Mouse (Mus musculus): Measurements from ENCODE around the gene Tbc1d30.
A peak's percentile ranks its signal among the peaks of the same experiment; 100 is the strongest.

The Tbc1d30 gene

DNA sequence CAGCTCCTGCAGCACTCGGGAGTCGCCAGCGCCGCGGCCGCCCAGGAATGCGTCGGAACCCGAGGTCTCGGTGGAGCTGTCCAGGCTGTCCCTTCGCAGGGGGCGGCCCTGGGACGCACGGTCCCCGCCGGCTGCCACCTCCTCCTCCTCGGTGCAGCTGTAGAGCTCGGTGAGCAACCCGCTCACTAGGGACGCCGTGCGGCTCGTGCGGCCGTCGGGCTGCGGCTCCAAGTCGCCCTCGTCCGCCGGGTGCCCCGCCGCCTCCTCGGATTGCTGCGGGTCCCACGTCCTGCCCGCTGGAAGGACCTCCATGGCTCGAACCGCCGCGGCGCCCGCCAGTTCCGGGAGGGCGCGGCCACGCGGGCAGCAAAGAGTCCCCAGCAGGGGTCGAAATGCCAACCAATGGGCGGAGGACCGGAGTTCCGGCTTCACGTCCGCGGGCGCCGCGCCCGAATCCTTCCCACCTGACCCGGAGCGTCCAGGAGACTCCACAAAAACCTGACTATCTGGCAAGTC, at the start of gene Tbc1d30:
Tbc1d30 (minus strand) TSS at position 213 of the 516 bp plus-strand sequence.
- DNase-seq (ENCODE audit: inconsistent age in 2 of 2, low spot score in 1 of 2), result peak; percentile 72 to 91

DNA sequence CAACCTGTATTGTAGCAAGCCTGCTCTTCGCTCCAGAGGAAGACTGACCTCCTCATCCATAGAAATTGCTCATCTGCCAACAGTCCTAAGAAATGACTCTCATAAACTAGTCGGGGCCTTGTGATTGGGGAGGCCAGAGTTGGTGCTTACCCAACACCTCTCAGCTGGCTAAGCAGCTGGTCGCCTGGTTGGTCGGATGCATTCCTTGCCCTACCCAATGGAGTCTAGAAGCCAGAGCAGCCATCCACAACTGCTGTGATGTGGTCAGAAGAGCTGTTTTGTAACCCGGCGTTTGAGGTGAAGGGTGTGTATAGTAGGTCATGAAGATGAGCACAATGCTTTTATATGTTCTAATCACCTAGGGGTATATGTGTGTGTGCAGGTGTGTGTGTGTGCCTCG, 47.5 kb upstream of the Tbc1d30 start:
- DNase-seq (ENCODE audit: inconsistent age in 2 of 2, low spot score in 1 of 2), result no peak

DNA sequence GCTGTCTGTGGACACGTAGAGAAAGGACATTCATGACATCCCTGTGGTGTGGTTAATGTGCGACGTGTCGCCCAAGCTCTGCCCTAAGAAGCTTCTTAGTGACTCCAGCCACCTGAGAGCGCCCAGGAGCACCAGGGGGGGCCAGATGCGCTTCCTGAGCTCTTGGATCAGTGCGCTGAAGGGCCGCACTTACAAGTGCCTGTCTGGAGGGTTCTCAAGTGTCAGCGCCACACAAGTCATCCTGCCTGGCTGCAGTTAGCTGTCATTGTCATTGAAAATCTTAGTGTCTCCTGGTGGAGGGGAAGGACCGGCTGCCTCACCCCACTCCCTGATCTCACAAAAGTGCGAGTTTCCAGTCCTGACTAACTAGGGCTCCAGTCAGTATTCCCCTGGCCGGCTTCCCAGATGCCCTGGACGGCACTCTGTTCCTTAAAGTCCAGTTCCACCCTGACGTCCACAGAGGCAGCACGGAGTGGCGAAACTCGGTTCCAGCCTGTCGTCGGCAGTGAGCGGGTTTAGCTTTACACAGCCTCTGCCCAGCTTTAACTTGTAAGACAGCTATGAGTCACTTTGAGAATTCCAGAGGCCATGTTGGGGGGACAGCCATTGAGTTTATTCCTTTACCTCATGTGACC, 44.6 kb upstream of the Tbc1d30 start:
- DNase-seq (ENCODE audit: inconsistent age in 2 of 2, low spot score in 1 of 2), result peak in 1 of 2 experiments; percentile 52

DNA sequence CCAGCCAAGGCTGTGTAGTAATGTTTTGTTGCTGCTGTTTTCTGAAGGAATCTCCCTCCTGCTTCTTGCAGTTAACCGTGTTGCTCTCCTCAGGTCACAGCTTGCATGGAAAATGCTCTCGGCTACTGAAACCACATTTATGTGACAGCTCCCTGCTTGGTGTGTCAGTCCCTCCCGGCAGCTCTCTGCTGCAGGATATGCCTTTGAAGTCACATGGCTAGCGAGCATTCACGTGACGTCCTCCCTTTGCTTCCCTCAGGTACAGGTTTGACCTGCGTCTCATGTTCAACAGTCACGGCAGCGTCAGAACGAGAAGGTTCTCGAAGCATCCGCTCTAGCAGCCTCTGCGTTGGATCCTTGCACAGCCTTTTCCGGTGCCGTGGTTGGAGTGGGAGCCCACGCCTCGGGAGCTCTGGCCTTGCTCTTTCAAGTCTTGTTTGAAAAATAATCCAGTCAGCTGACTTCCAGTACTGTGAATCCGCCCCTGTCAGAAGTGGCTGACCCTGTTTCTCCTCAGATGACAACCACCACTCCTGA, 43.8 kb upstream of the Tbc1d30 start:
- DNase-seq (ENCODE audit: inconsistent age in 2 of 2, low spot score in 1 of 2), result peak; percentile 45 to 80

DNA sequence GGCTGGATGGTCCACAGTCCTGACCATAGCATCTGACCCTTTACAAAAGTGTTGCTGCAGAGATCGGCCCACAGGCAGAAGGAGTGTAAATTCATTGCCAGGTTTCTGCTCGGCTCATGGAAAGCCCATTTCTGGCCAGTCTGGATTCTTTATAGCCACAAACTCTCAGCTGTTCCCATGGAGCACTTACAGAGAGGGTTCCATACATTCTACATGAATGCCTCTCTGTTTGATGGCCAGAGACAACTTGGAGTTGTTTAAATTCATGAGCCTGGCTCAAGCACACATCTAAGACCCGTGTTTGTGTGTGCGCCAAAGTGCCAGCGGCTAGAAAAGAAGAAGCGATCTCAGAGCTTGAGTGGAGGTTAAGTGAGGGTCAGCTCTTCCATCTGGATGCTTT, 43.2 kb upstream of the Tbc1d30 start:
- DNase-seq (ENCODE audit: inconsistent age in 2 of 2, low spot score in 1 of 2), result no peak

DNA sequence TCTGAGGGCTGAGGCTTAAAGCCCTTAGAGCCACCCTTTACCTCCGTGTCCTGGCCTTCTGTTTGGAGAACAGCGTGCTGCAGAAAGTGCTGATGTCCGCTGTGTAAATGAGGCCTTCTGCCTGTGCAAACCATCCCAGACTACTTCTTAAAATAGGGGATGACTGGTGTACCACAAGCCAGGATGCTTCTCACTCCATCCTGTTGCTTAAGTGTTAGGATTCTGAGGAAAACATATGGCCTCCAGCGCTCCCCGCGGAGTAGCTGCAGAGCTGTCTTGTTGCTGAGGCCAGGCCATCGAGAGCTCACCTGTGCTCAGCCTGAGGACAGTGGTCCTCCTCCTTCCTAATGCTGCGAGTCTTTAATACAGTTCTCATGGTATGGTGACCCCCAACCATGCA, 40.8 kb upstream of the Tbc1d30 start:
- DNase-seq (ENCODE audit: inconsistent age in 2 of 2, low spot score in 1 of 2), result no peak

DNA sequence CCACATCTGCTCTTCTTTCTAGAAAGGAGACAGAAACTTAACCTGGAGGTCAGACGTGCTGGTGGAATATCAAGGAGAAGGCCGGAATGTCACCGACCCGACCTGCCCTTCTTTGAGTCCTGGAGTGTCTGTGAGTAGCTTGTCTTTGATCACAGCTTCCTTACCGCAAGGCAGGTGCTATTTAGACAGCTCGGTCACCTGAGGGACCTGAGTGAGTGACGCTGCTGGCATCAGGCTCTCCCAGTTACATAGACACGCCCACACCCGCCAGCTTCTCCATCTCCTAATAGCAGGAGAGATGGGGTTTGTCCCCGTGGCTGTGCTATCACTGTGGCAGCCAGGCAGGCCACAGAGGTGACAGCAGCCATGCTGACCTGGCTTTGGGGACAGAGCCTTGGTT, 39.5 kb upstream of the Tbc1d30 start:
- no peak for DNase-seq (ENCODE audit: inconsistent age in 2 of 2, low spot score in 1 of 2)

DNA sequence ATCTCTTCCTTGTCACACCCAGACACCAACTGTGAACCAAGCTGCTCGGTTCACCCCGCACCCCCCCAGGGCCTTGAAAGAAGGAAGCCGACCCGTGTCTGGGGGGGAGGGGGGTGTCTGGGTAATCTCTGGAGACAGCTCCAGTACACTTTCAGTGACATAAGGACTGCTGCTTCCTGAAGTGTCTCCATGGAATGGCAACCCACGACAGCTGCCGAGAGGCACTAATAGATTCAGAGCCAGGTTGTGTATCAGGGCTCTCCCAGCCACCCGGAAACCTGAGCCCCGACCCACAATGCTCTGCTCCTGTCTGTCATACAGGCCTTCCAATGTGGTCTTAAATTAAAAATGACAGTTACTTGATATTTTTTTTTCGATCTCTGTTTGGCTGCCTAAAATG, 35.3 kb upstream of the Tbc1d30 start:
- no peak for DNase-seq (ENCODE audit: inconsistent age in 2 of 2, low spot score in 1 of 2)

DNA sequence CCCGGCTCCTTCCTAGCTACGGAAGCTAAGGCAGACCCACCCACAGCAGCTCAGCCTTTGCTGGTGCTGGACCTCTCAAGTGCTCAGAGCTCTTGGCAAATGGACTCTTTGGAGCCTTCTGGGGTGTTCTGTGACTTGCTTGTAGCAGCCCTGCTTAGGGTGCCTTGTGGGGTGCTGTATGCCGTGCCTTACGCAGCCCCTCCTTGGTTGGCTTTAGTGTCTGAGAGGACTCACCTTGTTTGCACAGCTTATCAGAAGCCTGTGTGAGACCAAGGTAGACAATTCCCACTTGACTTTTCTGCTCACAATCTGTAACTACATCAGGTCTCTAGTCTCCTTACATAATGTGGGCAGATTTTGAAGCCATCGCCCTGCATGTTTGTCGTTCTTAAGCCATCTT, 34.6 kb upstream of the Tbc1d30 start:
- no peak for DNase-seq (ENCODE audit: inconsistent age in 2 of 2, low spot score in 1 of 2)

DNA sequence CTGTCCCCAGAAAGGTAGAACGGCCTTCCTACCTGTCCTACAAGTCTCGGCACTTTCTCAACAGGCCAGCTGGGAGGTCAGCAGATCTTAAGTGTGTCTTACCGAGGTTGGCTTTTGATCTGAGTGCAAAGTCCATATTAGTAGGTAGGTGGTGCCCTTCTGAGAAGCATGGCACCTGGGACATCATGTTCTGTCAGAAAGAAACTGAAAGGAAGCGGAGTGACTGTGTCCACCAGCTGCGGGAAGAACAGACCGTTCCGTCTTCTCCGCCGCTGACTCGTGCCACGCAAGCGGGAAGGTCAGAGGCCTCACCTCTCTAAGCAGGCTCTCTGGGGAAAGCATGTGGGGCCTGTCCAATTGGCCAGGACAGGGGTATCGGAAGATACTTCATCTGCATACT, 33.6 kb upstream of the Tbc1d30 start:
- DNase-seq (ENCODE audit: inconsistent age in 2 of 2, low spot score in 1 of 2), result no peak

DNA sequence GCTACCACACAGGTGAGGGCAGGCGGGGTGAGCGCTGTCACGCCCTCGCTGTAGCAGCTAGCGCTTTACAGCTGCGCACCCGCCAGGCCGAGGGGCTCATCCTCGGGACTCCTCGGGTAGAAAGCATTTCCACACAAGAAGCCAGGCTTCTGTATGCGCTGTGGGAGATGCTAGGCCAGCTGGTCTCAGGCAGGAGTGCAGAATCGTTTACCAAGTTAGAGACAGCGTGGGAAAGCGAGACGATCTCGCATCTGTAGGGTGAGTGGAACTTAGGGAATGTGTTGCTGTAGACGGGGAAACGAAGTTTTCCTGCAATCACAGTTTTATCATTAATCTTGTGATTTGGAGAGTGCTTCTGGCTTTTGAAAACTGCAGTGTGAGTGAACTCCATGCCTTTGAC, 30.2 kb upstream of the Tbc1d30 start:
- DNase-seq (ENCODE audit: inconsistent age in 2 of 2, low spot score in 1 of 2), result no peak

DNA sequence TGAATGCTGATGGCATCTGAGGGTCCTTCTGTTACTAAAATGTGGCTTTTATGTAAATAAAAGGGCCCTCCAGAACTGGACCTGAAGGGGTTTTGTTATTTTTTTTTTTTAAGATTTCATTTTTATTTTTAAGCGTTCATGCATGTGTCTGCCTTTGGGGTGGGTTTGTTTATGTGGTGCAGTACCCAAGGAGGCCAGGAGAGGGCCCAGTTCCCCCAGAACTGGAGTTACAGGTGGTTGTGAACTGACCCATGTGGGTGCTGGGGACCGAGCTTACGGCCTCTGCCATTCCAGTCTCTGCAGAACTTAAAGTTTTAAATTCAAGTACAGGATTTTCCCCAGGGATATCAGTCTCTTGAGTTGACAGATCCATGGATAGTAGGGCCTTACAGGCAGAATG, 28.3 kb upstream of the Tbc1d30 start:
- no peak for DNase-seq (ENCODE audit: inconsistent age in 2 of 2, low spot score in 1 of 2)

DNA sequence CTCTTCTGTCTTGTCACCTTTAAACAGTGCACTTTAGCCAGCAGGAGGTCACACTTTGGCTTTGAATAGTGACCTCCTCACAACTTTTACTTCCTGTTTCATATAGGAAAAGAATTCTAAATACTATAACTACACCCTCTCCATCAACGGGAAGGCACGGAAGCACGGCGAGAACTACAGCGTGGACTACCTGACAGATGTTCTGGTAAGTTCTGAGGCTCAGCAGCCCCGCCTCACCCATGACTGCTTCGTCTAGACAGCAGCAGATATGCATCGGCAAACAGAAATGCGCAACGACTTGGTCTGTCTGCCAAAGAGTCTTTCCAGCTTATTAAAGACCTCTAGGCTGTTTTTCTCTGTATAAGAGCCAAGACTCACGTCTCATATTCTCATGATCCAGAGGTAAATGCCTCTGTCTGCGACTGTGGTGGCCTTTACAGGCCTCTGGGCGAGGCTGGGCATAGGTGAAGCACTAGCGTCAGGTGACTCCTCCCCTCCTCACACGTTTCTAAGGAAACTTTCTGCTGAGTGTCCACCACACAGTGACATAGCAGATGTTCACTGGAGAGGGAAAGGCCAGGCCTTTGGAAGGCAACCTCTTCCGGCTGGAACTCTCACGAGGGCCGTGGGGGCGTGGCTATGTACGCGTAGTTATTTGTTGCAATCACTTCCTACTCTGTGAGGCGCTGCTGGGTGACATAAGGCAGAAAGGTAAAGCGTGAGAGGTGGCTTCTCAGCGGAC, 25.6 kb upstream of the Tbc1d30 start:
- no peak for DNase-seq (ENCODE audit: inconsistent age in 2 of 2, low spot score in 1 of 2)

DNA sequence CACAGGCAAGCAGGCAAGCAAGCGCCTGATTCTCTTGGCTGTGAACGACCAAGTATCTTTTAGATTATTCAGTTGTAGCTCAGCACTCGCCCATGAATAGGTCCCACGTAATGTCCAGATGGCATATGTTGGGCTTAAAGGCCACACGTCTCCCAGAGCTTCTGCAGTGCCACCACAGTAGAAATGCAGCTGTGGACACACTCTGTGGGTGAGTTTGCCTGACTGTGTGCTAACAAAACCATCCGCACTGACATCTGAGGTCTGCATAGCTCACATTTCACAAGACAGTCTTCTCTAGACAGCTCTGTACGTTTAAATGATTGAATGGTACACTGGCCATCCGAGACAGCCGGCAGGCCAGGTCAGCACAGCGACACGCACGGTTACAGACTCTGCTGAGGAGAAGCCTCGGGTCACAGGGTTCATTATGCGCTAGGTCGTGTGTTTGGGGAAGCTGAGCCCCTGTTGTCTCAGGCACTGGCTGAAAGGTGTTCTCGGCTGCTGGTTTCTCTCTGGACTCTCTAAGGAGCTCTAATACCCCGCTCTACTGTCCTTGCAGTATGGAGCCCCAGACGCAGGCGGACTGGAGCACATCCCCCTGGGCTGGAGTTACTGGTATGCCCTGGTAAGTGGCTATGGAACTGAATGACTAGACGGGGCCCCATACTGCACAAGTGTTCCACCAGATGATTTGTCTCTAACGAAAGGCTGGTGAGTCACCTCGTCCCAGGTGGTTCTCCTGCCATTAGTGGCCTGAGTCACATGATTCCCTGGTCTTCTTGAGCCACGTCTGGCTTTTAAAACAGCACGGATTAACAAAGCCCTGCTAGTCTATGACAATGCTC, 24.8 kb upstream of the Tbc1d30 start:
- no peak for DNase-seq (ENCODE audit: inconsistent age in 2 of 2, low spot score in 1 of 2)

DNA sequence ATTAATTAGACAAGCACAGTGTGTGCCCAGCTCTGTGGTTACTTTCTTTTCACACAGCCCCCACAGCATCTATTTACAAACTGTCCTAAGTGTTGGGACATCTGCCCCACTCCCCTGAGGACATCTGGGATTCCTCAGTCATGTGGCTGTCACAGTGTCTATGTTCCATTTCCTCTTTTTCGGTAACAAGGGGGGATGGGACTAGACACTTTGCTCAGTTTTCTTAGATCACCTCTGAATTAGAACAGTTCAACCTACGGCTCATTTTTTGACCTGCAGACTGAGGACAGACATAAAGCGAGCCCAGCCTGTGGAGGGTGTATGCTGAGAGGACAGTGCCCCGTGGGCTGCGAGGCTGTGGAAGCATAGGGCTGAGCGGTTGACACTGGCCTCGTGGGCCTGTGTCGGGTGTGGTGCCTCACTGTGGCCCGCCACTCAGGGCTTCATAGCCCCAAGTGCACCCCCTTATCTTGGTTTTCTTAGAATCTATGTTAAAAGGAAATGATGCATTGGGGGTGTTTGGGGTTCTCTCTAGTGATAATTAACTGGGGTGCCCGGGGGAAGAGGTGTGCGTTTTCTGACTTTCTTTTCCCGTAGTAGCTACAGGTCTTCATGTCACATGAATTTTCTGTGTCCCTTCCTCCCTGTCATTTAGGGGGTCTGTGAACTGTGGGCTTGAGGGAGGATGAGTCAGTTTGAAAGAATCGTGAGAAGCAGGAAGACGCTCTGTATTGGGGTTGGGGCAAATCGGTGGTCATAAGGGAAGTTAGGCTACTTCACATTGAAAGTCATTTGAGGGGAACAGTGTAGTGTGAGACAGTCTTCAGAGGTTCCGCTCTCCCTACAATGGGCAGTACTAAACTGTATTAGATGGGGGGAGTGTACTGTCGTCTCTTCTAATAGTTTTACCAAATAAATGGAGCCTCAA, 23.9 kb upstream of the Tbc1d30 start:
- peak in 1 of 2 experiments; percentile 9 for DNase-seq (ENCODE audit: inconsistent age in 2 of 2, low spot score in 1 of 2)

DNA sequence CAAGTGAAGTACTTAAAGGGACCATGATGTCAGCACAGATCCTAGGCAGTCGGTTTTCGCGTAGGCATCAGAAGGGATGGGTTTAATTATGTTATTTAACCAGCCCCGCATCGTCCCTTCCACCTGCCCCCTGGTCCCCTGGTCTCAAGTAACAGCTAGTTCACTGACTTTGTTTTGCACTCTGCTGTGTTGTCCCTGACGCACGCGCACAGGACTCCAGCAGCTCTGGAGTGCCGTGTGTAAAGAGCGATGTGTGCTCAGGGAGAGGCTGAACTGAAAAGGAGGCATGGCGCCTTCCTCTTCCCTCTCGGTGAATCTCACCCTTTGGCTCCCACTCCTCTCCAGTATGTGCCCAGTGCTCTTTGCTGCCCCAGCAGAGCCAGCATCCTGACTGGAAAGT, 22.9 kb upstream of the Tbc1d30 start:
- DNase-seq (ENCODE audit: inconsistent age in 2 of 2, low spot score in 1 of 2), result peak in 1 of 2 experiments; percentile 5

DNA sequence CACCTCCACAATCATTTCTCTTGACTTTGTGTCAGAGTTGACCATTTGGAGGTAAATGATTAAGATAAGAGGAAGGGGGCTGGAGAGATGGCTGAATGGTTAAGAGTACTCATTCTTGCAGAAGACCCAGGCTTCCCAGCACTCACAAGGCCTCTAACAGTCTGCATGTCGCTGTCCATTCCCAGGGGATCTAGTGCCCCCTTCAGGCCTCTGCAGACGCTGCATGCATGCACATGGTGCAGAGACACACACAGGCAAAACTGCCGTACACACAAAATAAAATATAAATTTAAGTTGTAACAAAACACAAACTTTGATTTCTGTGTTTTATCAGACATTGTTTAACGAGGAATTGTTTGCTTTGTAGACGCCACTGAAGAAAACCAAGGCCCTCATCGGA, 19.7 kb upstream of the Tbc1d30 start:
- no peak for DNase-seq (ENCODE audit: inconsistent age in 2 of 2, low spot score in 1 of 2)

DNA sequence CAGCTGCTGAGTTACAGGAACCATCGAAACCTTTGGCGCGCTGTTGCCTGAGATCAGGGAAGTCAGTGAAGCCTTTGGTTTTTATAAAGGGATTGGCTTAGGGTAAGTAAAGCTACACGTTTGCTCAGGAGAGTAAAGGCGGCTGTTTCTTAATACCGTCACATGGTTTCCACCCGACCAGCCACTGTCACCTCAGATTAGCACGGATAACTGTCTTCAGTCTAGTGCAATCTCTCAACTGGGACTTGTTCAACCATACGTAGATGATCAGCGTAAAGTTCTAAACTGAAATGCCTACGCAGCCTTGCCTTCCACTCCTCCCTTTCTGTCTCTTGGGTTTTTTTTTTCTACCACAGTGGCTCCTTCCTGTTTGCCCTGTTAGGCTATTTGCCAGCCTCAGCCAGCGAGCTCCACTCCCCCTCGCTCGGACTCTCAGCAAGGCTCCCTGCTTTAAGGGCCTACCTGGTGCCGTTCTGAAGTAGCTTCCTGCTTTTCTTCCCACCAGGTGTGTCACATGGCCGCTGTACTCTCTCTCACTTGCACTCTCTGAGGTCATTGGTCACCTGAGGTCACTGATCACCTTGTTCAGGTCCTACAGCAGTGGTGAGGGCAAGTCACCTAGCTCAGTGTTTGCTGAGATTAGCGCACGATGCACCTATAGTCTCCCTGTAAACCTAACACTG, 17.8 kb upstream of the Tbc1d30 start:
- no peak for DNase-seq (ENCODE audit: inconsistent age in 2 of 2, low spot score in 1 of 2)

DNA sequence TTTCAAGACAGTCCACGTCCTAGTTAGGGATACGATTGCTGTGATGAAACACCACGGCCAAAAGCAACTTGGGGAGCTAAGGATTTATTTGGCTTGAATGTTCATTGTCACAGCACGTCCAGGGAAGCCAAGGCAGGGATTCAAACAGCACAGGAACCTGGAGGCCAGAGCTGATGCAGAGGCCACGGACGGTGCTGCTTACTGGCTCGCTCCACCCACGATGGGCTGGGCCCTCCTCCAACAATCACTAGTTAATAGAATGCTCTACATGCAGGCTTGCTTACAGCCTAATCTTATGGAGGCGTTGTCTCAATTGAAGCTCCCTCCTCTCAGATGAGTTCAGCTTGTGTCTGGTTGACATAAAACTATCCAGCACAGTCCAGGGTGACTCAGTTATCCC, 16.7 kb upstream of the Tbc1d30 start:
- no peak for DNase-seq (ENCODE audit: inconsistent age in 2 of 2, low spot score in 1 of 2)

DNA sequence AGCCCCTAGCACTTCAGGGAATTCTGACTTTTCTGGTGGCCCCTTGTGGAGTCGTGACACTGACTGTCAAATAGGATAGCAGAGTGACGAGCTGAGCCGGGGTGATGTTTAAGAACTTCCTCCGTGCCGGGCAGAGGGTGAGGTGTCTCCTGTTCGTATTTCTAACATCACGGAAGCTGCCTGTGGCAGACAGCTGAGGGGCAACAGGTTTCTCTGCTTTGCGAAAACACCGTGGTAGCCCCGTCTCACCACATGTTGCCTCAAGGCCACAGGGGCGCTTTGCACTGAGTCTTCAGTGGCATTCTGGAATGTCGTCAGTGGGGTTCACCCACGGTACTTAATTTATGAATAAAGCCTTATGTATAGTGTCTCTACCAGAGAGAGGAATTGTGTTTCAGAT, 16.2 kb upstream of the Tbc1d30 start:
- no peak for DNase-seq (ENCODE audit: inconsistent age in 2 of 2, low spot score in 1 of 2)
